Mouse (Mus musculus) T-cell, adult 66 days (primary cell): Measurements from ENCODE around the gene Ctnnd2. TPM values are rescaled to one million over a fixed set of nuclear protein-coding genes. Genes with fewer than 3 reads are reported as not detected.

Experiments
- total RNA-seq, 2 experiments: library from RNA; stranded (reverse); gene quantifications; 3 replicates in 1 of 2; 4 replicates in 1 of 2; pipeline ENCODE4 v1.2.4; 2023

The Ctnnd2 gene
- under 1 TPM; 0.44 to 0.62 TPM for total RNA-seq

DNA sequence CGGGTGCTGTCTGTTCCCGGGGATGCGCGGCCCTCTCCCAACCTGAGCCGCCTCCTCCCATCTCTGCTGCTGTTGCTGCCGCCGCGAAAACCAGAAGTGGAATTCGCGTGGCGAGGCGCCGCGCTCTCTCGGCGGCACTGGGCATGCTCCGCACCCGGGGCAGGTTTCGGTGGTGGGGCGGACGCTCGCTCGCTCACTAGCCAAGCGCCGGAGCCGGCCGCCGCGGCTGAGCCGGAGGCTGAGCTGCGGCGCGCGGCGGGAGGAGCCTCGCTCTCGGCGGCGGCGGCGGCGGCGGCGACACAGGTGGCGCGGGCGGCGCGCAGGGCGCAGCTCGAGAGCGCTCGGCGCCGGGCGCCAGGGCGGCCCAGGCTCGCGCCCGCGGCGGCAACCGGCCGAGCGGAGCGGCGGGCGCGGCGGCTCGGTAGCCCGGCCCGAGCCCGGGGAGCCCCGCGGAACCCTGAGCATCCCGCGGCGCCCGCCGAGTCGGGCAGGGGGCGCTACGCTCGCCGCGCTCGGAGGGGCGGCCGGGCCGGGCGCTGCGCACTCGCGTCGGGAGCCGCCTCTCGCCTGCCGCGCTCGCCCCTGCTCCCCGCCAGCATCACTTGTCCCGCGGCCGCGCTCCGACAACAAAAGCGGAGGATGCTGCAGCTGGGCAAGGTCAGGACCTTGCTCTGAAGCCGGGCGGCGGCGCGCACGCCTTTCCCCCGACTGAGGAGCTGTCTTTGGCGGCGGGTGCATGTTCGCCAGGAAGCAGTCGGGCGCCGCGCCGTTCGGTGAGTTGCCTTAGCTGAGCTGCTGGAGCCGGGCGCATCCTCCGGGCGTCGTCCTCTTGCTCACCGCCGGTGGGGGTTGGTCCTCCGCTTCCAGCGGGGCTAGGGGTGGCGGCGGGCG, at the start of gene Ctnnd2:
Gene Ctnnd2 (plus strand): TSS at position 203 of the 891 bp plus-strand sequence.

